Mouse (Mus musculus) hindbrain, embryonic 15.5 days (tissue): ENCODE results near the gene Adcy5. TPM values are rescaled to one million over a fixed set of nuclear protein-coding genes. Genes with fewer than 3 reads are reported as not detected.

Source experiments
- ATAC-seq: fragments of 200-750 bp; cut with Nextera tagmentation; 2 replicates; pipeline ENCODE4 v1.8.0; 2017; ENCODE audit warnings: low read depth, moderate number of reproducible peaks, moderate TSS enrichment; ENCODE audit not compliant: low FRiP score
- H3K27ac ChIP-seq: fragments of 300-500 bp; sonication (generic); replicated peaks from 2 replicates; pipeline ENCODE4 v1.5.1; 2015; ENCODE audit warnings: mild to moderate bottlenecking, inconsistent platforms
- H3K27me3 ChIP-seq: fragments of 300-500 bp; sonication (generic); 2 replicates; pipeline ENCODE4 v1.6.1; 2015; ENCODE audit warnings: control low read depth, inconsistent platforms
- H3K36me3 ChIP-seq: fragments of 300-500 bp; sonication (generic); 2 replicates; pipeline ENCODE4 v1.6.1; 2015; ENCODE audit warnings: control low read depth, inconsistent platforms
- H3K4me1 ChIP-seq: fragments of 300-500 bp; sonication (generic); replicated peaks from 2 replicates; pipeline ENCODE4 v1.6.1; 2015; ENCODE audit warnings: control low read depth, inconsistent platforms
- H3K4me2 ChIP-seq: fragments of 300-500 bp; sonication (generic); 2 replicates; pipeline ENCODE4 v1.6.1; 2015; ENCODE audit warnings: moderate library complexity, mild to moderate bottlenecking, inconsistent platforms
- H3K4me3 ChIP-seq: fragments of 300-500 bp; sonication (generic); 2 replicates; pipeline ENCODE4 v1.5.1; 2015; ENCODE audit warnings: mild to moderate bottlenecking, inconsistent platforms
- H3K9ac ChIP-seq: fragments of 300-500 bp; sonication (generic); 2 replicates; pipeline ENCODE4 v1.6.1; 2015; ENCODE audit warnings: inconsistent platforms
- H3K9me3 ChIP-seq: fragments of 300-500 bp; sonication (generic); 2 replicates; pipeline ENCODE4 v1.6.1; 2016; ENCODE audit warnings: control low read depth, inconsistent platforms
- WGBS: fragments of 180-500 bp; shearing (Covaris S2); methylation state at CpG from one replicate; pipeline ENCODE4 v1.1.7; 2015; 5-methylcytosine and 5-hydroxymethylcytosine counted together
- polyA plus RNA-seq: library from polyadenylated mRNA; unstranded; fragments of >200 nt; fragmentation: Nextera tagmentation; extraction: Ambion mirVana; gene quantifications from 2 replicates; pipeline ENCODE4 v1.2.1, GENCODE M21; 2015

Adcy5 gene
- polyA plus RNA-seq, 1 experiment from 2014 or later, result 7.6 TPM

DNA sequence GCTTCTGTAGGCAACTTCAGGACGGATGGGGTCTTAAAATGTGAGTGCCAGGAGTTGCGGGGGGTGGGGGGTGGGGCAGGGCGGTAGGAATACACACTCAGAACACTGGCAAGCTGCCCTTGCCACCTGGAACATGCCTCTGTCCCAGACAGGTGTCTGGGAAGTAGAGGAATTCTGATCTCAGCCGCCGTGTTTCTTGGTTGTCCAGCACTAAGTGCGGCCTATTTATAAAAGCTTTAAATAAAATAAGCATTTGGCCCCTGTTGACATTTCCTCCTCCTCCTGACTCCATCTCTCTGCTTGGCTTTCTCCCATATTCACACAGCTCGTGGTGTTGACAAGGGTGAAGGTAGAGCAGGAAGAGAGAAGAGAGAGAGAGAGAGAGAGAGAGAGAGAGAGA lies 60.4 kb downstream of the Adcy5 start:
- H3K4me2 ChIP-seq, result no peak overlapping the region
- no peaks in the 10 kb centered on the region for H3K27me3 ChIP-seq
- no peak overlapping the region for H3K4me3 ChIP-seq
- H3K36me3 ChIP-seq, result no peaks in the 10 kb centered on the region
- no peak for ATAC-seq
- no peak overlapping the region for H3K9ac ChIP-seq
- H3K27ac ChIP-seq, result no peak overlapping the region
- WGBS, result 61% methylated on average over 7 of the region's 7 CpGs
- H3K4me1 ChIP-seq, result peaks cover 18% of the 10 kb centered on the region
- H3K9me3 ChIP-seq, result no peaks in the 10 kb centered on the region

DNA sequence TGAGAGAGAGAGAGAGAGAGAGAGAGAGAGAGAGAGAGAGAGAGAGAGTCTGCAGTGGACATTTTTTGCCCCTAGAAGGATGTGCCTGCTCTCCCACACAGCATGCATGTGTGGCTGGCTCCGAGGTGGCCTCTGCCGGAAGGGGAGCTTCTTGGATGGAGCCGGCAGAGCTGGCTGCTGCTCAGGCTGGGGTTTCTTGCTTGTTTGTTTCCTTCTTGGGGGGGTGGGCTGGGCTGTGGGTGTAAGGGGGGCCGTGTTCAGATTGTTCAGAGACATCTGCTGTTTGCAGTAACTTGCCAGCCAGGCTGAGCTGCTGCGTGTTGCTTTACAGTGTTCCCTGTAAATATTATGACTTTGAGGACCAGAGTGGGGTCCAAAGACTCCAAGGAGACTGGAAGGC lies 60.8 kb downstream of the Adcy5 start:
- Histone ChIP-seq H3K4me3 (no peak overlapping the region), H3K27ac (no peak overlapping the region), H3K4me2 (no peak overlapping the region), H3K36me3 (no peaks in the 10 kb centered on the region), H3K27me3 (no peaks in the 10 kb centered on the region), H3K9me3 (no peaks in the 10 kb centered on the region), H3K4me1 (peaks cover 16% of the 10 kb centered on the region), H3K9ac (no peak overlapping the region)
- ATAC-seq, result no peak
- WGBS, result 35% methylated on average over 5 of the region's 5 CpGs

DNA sequence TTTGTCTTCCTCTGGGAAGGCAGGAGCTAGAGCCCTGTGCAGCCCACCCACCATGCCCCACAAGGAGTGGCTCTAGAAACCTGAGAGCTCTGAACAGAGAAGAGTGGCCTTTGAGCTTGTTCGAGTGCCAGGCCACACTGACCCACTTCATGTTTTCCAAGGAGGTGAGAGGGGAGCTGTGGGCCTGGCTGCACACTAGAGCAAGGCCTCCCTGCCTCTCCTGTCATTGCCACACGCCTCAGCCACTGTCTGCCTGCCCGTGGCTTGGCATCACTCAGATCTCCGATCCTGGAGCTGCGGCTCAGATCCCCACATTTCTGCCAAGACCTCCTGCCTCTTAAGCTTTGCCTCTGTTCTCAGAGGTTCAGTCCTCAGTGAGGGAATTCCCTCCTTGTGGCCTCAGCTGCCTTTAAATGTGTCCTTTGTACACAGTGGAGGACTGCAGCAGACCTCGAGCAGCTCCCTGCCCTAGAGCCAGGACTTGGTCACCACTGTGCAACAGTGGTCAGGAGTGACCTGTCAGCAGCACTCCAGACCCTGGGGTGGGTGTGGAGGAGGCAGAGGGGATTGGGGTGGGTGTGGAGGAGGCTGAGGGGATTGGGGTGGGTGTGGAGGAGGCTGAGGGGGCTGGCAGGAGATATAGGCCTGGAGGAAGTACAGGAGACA lies 62.3 kb downstream of the Adcy5 start:
- Histone ChIP-seq H3K4me2 (no peak overlapping the region), H3K27ac (no peak overlapping the region), H3K36me3 (no peaks in the 10 kb centered on the region), H3K4me1 (peaks cover 16% of the 10 kb centered on the region), H3K4me3 (no peak overlapping the region), H3K27me3 (no peaks in the 10 kb centered on the region), H3K9ac (no peak overlapping the region), H3K9me3 (no peaks in the 10 kb centered on the region)
- 67% methylated on average over 6 of the region's 6 CpGs for WGBS
- no peak for ATAC-seq

DNA sequence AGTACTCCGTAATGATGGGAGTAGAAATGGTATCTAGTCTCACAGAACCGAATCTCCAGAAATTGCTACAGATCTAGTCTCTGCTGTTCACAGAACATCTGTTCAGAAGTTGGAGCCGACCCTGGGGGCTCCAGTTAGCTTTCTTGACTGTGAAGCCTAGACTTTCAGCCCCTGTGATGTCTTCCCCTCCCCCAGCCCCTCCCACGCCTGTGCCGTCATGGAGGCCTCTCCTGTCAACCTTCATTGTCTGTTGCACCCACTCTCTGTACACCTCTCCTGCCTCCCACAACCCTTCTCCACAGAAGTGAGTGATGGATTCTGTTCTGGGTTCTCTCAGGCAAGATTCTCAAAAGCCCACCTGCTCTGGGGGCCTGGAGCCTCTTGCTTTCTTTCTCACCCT lies 65.7 kb downstream of the Adcy5 start:
- Histone ChIP-seq H3K9me3 (no peaks in the 10 kb centered on the region), H3K4me2 (no peak overlapping the region), H3K4me1 (peaks cover 23% of the 10 kb centered on the region), H3K9ac (no peak overlapping the region), H3K27ac (no peak overlapping the region), H3K4me3 (no peak overlapping the region), H3K36me3 (no peaks in the 10 kb centered on the region), H3K27me3 (no peaks in the 10 kb centered on the region)
- 72% methylated on average over 5 of the region's 5 CpGs for WGBS
- no peak for ATAC-seq

DNA sequence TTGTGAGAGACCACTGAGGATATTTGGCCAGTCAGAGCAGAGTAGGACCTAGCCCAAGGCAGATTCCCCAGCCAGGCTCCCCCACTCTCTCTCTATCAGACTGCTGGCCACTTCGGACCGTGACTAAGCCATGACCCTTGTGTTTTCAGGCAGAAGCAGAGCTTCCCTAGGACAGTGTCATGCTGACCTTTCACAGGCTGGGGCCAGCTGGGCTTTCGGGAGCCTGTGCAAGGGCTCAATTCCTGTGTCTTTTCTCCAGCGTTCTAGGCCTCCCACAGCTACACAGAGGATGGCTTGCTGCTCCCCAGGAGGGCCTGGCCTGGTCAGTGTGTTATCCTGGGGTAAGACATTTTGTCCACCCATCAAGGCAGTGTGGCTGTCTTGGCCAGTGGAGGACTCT lies 66.9 kb downstream of the Adcy5 start:
- H3K9me3 ChIP-seq, result no peaks in the 10 kb centered on the region
- WGBS, result 44% methylated on average over 4 of the region's 4 CpGs
- no peak overlapping the region for H3K9ac ChIP-seq
- H3K36me3 ChIP-seq, result no peaks in the 10 kb centered on the region
- no peak overlapping the region for H3K27ac ChIP-seq
- H3K4me1 ChIP-seq, result peaks cover 15% of the 10 kb centered on the region
- no peak overlapping the region for H3K4me2 ChIP-seq
- ATAC-seq, result no peak
- H3K4me3 ChIP-seq, result no peak overlapping the region
- no peaks in the 10 kb centered on the region for H3K27me3 ChIP-seq

DNA sequence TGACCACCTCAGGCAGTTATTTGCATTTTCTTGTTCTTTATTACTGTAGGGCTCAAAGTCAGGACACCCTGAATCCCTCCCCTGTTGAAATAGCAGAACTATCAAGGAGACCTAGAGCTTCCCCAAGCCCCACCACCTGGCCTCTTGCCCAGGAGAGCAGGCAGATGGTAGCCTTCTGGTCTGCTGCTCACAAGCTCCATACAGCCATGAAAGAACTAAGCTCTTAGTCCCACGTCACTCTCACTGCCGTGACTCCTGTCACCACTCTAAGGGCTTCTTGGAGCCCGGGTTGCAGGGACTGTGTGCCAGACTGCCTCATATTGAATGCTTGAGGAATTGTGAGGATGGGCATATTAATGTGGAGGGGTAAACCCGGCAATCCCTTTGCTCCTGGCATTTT lies 69.3 kb downstream of the Adcy5 start:
- peak; percentile 59; the same call in 1 of the 2 replicates for ATAC-seq
- Histone ChIP-seq H3K4me3 (no peak overlapping the region), H3K36me3 (no peaks in the 10 kb centered on the region), H3K27ac (0 out of 2 replicates have a peak overlapping the region, but pooled peaks have one; percentile 18), H3K9me3 (no peaks in the 10 kb centered on the region), H3K9ac (no peak overlapping the region), H3K4me2 (no peak overlapping the region), H3K27me3 (no peaks in the 10 kb centered on the region), H3K4me1 (peaks cover 12% of the 10 kb centered on the region)
- WGBS, result 67% methylated on average over 4 of the region's 4 CpGs

DNA sequence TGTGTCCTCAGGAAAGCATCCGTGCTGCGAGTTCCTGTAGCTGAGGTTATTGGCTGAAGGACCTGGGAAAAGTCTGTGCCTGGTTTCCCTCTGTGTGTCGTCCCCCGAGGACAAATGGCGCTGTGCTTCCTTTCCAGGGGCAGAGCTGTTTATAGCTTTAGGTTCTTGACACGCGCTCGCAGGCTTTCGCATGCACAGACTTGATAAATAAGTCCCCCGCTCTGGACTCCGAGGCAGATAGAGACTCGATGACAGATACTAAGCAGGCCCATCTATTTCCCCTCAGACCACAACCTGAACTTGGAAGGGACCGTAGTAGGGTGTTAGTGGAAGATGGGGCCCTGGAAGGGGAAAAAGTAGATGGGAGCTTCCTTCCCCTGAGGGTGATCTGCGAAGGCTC lies 70.0 kb downstream of the Adcy5 start:
- H3K4me2 ChIP-seq, result no peak overlapping the region
- H3K4me1 ChIP-seq, result peaks cover 12% of the 10 kb centered on the region
- no peaks in the 10 kb centered on the region for H3K9me3 ChIP-seq
- H3K9ac ChIP-seq, result no peak overlapping the region
- H3K27me3 ChIP-seq, result no peaks in the 10 kb centered on the region
- ATAC-seq, result no peak
- H3K36me3 ChIP-seq, result no peaks in the 10 kb centered on the region
- 82% methylated on average over 14 of the region's 14 CpGs for WGBS
- H3K27ac ChIP-seq, result no peak overlapping the region
- H3K4me3 ChIP-seq, result no peak overlapping the region

DNA sequence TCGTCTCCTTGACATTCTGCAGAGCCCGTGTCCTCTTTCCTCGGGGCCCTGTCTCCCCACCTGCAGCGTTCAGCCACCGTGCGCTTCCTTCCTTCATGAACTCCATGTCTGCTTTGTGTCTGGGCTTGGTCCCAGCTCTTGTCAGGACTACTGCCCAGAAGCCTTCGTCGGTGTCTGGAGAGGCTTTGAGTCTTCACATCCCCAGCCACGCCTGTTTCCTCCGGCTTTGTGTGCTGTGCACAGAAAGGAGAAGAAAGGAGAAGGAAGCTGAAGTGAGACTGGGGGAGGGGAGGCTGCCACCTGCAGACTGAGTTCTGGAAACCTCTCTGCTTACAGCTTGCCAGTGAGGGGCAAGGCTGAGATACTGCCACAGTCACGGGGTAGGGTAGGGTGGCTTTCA lies 74.9 kb downstream of the Adcy5 start:
- Histone ChIP-seq H3K36me3 (no peaks in the 10 kb centered on the region), H3K4me1 (peaks cover 5% of the 10 kb centered on the region), H3K27me3 (no peaks in the 10 kb centered on the region), H3K9ac (no peak overlapping the region), H3K4me2 (no peak overlapping the region), H3K9me3 (no peaks in the 10 kb centered on the region), H3K4me3 (no peak overlapping the region), H3K27ac (no peak overlapping the region)
- WGBS, result 58% methylated on average over 11 of the region's 11 CpGs
- ATAC-seq, result no peak

DNA sequence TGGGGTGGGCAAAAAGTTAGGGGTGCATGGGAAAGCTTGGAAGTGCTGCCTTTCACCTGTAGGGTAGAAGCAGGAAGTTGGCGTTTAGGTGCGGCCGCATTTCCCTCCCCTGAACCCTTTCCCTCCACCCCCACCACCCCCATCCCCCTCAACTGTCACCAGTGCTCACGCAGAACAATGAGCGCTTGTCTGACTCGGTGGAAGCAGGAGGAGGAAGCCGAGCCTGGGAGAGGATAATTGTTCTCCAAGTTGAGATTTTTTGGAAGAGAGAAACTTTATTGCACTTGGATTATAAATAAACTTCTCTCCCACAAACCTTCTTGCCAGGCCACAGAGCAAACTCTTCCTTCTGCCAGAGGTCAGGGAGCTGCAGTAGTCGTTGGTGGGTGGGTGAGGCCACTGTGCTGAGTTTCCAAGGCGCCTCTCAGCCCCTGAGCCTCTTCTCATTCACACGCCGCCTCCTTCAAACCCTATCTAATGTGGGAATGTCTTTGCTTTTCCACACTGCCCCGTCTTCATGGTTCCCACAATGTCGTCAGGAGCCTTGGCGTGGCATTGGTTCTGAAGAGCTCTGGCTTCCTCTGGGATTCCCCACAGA lies 77.6 kb downstream of the Adcy5 start:
- Histone ChIP-seq H3K4me2 (no peak overlapping the region), H3K27ac (no peak overlapping the region)

DNA sequence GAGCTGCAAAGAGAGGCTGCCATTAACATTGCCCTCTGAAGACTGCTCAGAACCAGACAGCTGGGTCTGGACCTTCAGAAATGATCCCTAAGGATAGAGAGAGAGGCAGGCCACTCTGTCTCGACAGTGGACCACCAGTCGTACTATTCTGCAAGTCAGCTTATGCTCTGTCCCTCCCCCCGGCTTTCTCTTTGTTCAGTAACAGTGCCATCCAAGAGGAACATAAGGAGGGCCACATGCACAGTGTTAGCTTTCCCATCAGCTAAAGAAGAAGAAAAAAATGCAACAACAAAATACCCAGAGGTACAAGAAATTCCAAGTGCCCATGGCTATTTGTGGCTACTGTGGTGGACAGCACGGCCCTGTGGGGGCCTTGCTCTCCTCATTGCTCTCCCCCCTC lies 78.7 kb downstream of the Adcy5 start:
- Histone ChIP-seq H3K9me3 (no peaks in the 10 kb centered on the region), H3K4me1 (peaks cover 10% of the 10 kb centered on the region), H3K27ac (no peak overlapping the region), H3K36me3 (no peaks in the 10 kb centered on the region), H3K4me3 (no peak overlapping the region), H3K9ac (no peak overlapping the region), H3K27me3 (no peaks in the 10 kb centered on the region), H3K4me2 (no peak overlapping the region)
- ATAC-seq, result no peak
- WGBS, result 72% methylated on average over 4 of the region's 4 CpGs

More for the DNA sequence above, 77.6 kb downstream of the Adcy5 start:
- no peak for ATAC-seq
- H3K36me3 ChIP-seq, result no peaks in the 10 kb centered on the region
- no peak overlapping the region for H3K4me3 ChIP-seq
- H3K9me3 ChIP-seq, result no peaks in the 10 kb centered on the region
- H3K4me1 ChIP-seq, result peaks cover 6% of the 10 kb centered on the region
- WGBS, result 28% methylated on average over 14 of the region's 14 CpGs
- H3K9ac ChIP-seq, result no peak overlapping the region
- no peaks in the 10 kb centered on the region for H3K27me3 ChIP-seq

DNA sequence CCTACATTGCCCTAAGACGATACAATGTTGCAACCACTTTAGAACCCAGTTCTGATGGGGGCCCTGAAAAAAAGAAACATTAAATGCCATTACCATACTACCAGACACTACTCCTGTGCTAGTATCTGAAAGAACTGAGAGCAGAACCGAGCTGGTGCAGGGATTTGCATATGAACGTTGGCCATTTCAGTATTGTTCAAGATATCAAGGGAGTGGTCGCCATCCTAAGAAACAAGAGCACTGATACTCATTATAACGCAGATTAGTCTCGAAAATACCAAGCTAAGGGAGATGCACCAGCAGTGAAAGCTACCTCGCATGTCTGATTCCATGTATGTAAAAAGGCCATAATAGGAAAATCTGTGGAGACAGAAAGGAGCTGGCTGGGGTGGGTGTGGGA lies 82.4 kb downstream of the Adcy5 start:
- H3K36me3 ChIP-seq, result no peaks in the 10 kb centered on the region
- no peak overlapping the region for H3K9ac ChIP-seq
- H3K4me1 ChIP-seq, result peaks cover 30% of the 10 kb centered on the region
- H3K4me2 ChIP-seq, result no peak overlapping the region
- no peaks in the 10 kb centered on the region for H3K9me3 ChIP-seq
- no peaks in the 10 kb centered on the region for H3K27me3 ChIP-seq
- no peak for ATAC-seq
- WGBS, result 72% methylated on average over 7 of the region's 7 CpGs
- no peak overlapping the region for H3K4me3 ChIP-seq
- H3K27ac ChIP-seq, result no peak overlapping the region

DNA sequence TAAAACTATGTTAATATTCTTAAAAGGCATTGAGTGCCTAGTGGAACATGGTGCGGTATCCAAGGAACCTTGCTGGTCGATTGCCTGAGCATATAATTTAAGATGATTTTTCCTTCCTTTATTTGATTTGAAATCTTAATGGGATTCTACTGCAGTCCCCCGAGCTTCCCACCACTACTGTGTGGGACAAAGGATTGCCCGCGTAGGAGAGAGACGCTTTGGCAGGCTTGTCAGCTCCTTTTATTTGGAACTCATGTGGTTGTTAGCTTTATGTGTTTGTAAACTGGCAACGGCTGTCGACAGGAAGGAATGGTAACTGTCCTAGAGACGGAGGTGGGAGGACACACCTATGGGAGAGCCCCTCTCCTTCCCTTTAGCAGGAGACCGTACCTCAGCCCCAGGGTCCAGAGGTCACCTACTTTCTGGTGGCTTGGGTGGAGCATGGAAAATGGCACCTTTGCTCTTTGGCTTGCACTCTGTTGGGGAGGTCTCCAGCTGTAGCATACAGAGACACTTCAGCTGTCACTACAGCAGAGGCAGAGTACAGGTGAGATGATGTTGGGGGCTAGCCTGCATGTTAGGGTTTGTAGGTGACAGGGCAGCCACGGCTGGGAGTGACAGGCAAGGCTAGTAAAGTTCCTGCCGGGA lies 84.8 kb downstream of the Adcy5 start:
- Histone ChIP-seq H3K9me3 (no peaks in the 10 kb centered on the region), H3K4me3 (no peak overlapping the region), H3K27me3 (no peaks in the 10 kb centered on the region), H3K36me3 (no peaks in the 10 kb centered on the region), H3K4me2 (no peak overlapping the region), H3K27ac (0 out of 2 replicates have a peak overlapping the region, but pooled peaks have one; percentile 20), H3K4me1 (peaks cover 26% of the 10 kb centered on the region), H3K9ac (no peak overlapping the region)
- ATAC-seq, result 0 out of 2 replicates have a peak, but pooled peaks have one; percentile 28
- 45% methylated on average over 12 of the region's 12 CpGs for WGBS
